Mouse (Mus musculus) kidney, postnatal 25 days (tissue): ENCODE measurements around the gene Fastk.

Experiments used
- DNase-seq, 2 experiments: peaks; one replicate each; pipeline ENCODE4 v3.0.0; 2021; ENCODE audit warnings: mixed read lengths in 2 of 2

Fastk gene

GRCm38 (mm10) chr5:24452691-24453233 is 7.7 kb upstream of the Fastk start:
- DNase-seq, result no peak

- peak; percentile 35 to 67 for DNase-seq
Observed at GRCm38 (mm10) chr5:24452030-24452690, 7.1 kb upstream of the Fastk start, which contains the start of gene Agap3. Gene Agap3, plus strand, starts transcription at chr5:24452177.

GRCm38 (mm10) chr5:24451264-24452029 is 6.4 kb upstream of the Fastk start:
- DNase-seq, result peak; percentile 83 to 94

GRCm38 (mm10) chr5:24447624-24448298 is 2.7 kb upstream of the Fastk start, which contains the start of gene Tmub1:
Gene Tmub1, minus strand, starts transcription at chr5:24447854.
- peak; percentile 85 to 96 for DNase-seq

- DNase-seq, result no peak
Observed at GRCm38 (mm10) chr5:24446630-24447029, 1.5 kb upstream of the Fastk start.

GRCm38 (mm10) chr5:24445428-24446080 is 467 bp upstream of the Fastk start:
- DNase-seq, result no peak

- DNase-seq, result no peak
Observed at GRCm38 (mm10) chr5:24443927-24444326, 1.2 kb downstream of the Fastk start.

GRCm38 (mm10) chr5:24443204-24443603 is 1.9 kb downstream of the Fastk start:
- no peak for DNase-seq

- no peak for DNase-seq
Observed at GRCm38 (mm10) chr5:24442029-24442428, 3.1 kb downstream of the Fastk start.

- DNase-seq, result no peak
Observed at GRCm38 (mm10) chr5:24441187-24441586, 3.9 kb downstream of the Fastk start.

GRCm38 (mm10) chr5:24433993-24434392 is 11.1 kb downstream of the Fastk start:
- no peak for DNase-seq

GRCm38 (mm10) chr5:24428596-24428995 is 16.5 kb downstream of the Fastk start:
- DNase-seq, result peak in 1 of 2 experiments; percentile 62

GRCm38 (mm10) chr5:24427981-24428402 is 17.1 kb downstream of the Fastk start:
- peak; percentile 85 to 94 for DNase-seq

- DNase-seq, result no peak
Observed at GRCm38 (mm10) chr5:24427285-24427633, 17.8 kb downstream of the Fastk start.

- DNase-seq, result no peak
Observed at GRCm38 (mm10) chr5:24426556-24427284, 18.4 kb downstream of the Fastk start.

GRCm38 (mm10) chr5:24426037-24426432 is 19.1 kb downstream of the Fastk start:
- DNase-seq, result peak in 1 of 2 experiments; percentile 59

- DNase-seq, result peak; percentile 58 to 79
Observed at GRCm38 (mm10) chr5:24425421-24426036, 19.6 kb downstream of the Fastk start.

GRCm38 (mm10) chr5:24424861-24425411 is 20.2 kb downstream of the Fastk start:
- peak; percentile 85 to 95 for DNase-seq

- DNase-seq, result no peak
Observed at GRCm38 (mm10) chr5:24424004-24424781, 20.9 kb downstream of the Fastk start.
